Mouse (Mus musculus): ENCODE measurements at regions not wholly inside any gene's neighbourhood (a gene's known extent, or its start where the extent isn't known, plus 50 kb on each side); places are given as distances from the start of the nearest gene placed in this dataset.

DNA sequence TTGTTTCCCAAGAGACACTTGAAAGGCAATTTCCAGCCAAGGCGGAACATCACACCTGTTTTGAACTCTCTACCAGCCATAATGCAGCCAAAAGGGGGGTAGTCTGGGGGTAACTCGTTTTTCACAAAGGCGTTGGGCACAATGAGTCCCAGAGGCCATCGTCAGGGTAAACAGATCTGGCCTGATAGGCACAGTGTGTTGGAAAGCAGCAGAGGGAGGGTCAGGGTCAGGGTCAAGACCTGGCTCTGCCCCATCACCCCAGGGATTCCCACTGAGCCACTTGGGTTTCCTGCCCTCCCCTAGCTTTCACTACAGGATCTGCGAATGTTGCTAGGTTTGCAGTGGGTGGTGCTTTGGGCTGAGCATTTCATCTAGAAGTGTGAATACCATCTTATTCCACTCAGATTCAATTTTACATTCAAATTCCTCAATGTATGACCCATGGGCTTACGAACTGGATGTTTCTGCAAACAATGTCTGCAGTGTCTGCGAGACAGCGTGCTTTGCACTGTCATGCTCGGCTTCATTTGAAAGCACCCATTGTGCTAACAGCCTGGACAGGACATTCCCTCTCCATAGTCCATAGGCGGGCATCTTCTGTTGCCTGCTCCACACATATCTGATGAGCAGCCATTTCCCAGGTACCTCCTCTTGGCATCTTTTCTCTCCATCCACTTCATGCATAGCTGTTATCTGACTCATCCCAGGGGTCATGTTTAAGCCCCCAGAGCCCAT lies 181.9 kb upstream of the Cxcl12 start:
- Histone ChIP-seq H3K27me3 (ENCODE audit: insufficient read depth, low read length) (no peaks in the 10 kb centered on the region), H3K9me3 (replicated peaks; ENCODE audit: low read length) (no peaks in the 10 kb centered on the region), H3K4me2 (ENCODE audit: low read length) (no peak overlapping the region), H3K27ac (no peak overlapping the region), H3K4me3 (replicated peaks; ENCODE audit: low read depth, low read length) (no peak overlapping the region), H3K9ac (ENCODE audit: low read depth, low read length) (no peak overlapping the region), H3K36me3 (ENCODE audit: insufficient read depth, low read length) (no peaks in the 10 kb centered on the region), H3K4me1 (replicated peaks; ENCODE audit: insufficient read depth, low read length) (no peaks in the 10 kb centered on the region)
- TF ChIP-seq CTCF (IDR thresholded peaks at IDR 0.05; ENCODE audit: low read depth) = no peak
- DNase-seq (ENCODE audit: low spot score) = no peak
- WGBS = 41% methylated on average over 10 of the region's 10 CpGs
- no peak for ATAC-seq (replicated peaks; ENCODE audit: low FRiP score, low read depth)

DNA sequence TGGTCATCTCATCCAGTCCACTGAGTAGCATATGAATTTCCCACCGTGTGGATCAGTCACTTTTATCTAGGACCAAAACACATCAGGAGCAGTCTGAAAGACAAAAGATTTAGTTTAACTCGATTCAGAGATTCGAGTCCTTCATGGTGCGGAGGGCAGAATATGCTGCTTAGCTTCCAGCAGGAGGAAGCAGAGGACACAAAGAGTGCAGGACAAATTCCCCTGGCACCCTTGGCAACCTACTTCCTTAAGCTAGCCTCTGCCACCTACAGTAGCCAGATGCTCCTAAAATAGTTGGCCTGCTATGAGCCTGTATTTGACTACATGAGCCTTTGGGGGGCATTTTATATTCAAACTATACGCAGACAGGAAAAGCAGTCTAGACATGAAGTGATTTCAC lies 181.1 kb upstream of the Cxcl12 start:
- no peak for DNase-seq (ENCODE audit: low spot score)
- no peak overlapping the region for H3K9ac ChIP-seq (ENCODE audit: low read depth, low read length)
- H3K27me3 ChIP-seq (ENCODE audit: insufficient read depth, low read length) = no peaks in the 10 kb centered on the region
- WGBS = 82% methylated on average over 5 of the region's 5 CpGs
- no peak overlapping the region for H3K4me3 ChIP-seq (replicated peaks; ENCODE audit: low read depth, low read length)
- peak; percentile 36; the same call in 1 of the 2 replicates for TF ChIP-seq CTCF (IDR thresholded peaks at IDR 0.05; ENCODE audit: low read depth)
- H3K4me1 ChIP-seq (replicated peaks; ENCODE audit: insufficient read depth, low read length) = no peaks in the 10 kb centered on the region
- no peak overlapping the region for H3K4me2 ChIP-seq (ENCODE audit: low read length)
- no peak overlapping the region for H3K27ac ChIP-seq
- H3K36me3 ChIP-seq (ENCODE audit: insufficient read depth, low read length) = no peaks in the 10 kb centered on the region
- H3K9me3 ChIP-seq (replicated peaks; ENCODE audit: low read length) = no peaks in the 10 kb centered on the region
- ATAC-seq (replicated peaks; ENCODE audit: low FRiP score, low read depth) = no peak

DNA sequence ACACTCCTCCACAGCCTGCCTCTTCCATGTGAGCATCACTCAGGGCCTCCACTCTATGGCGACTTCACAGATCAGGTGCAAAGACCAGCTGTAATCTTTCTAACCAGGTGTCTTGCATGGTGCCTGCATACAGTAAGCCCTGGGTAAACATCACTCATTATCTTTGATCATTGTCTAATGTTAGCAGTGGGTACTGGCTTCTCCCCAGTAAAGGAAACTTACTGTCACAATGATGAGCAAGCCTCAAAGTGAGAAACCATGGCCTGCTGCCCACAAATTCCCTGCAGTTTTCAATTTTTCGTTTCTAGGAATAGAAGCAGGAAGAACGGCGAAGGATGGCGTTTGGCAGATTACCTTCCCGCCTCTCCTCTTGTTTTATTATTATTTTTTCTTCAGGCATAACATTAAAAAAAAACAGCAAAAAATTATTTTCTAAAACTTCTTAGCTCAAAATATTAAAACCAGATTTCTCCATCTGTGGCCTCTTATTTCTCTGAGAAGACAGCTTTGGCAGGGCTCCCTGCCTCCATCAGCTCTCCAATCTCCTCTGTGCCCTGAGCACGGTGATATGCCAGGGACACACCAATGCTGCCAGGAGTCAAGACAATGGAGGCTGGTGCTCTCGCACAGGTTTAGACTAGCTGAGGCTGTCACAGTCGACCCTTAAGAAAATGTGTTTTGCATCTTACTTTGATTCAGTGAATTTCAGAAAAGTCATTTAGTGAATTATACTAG lies 169.2 kb upstream of the Cxcl12 start:
- DNase-seq (ENCODE audit: low spot score) = no peak
- Histone ChIP-seq H3K4me3 (replicated peaks; ENCODE audit: low read depth, low read length) (no peak overlapping the region), H3K9ac (ENCODE audit: low read depth, low read length) (no peak overlapping the region), H3K4me2 (ENCODE audit: low read length) (no peak overlapping the region), H3K27ac (no peak overlapping the region), H3K9me3 (replicated peaks; ENCODE audit: low read length) (no peaks in the 10 kb centered on the region), H3K27me3 (ENCODE audit: insufficient read depth, low read length) (no peaks in the 10 kb centered on the region), H3K4me1 (replicated peaks; ENCODE audit: insufficient read depth, low read length) (no peaks in the 10 kb centered on the region), H3K36me3 (ENCODE audit: insufficient read depth, low read length) (no peaks in the 10 kb centered on the region)
- TF ChIP-seq CTCF (IDR thresholded peaks at IDR 0.05; ENCODE audit: low read depth) = no peak
- no peak for ATAC-seq (replicated peaks; ENCODE audit: low FRiP score, low read depth)
- WGBS = 83% methylated on average over 9 of the region's 9 CpGs

DNA sequence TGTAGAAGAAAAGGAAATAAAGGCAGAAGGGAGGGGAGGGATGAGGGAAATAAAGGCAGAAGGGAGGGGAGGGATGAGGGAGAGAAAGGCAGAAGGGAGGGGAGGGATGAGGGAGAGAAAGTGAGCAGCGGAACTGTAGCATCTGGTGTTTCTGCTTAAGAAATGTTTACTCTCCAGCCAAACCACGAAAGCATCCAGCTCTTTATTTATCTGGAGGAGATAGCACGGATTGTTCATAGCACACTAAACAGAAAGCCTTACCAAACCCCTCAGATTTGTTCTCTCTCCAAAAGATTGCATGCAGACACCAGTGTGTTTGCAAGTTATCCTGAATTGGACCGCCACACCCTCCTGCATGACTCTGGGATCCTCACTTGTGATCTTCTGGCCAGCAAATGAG lies 168.4 kb upstream of the Cxcl12 start:
- no peak for TF ChIP-seq CTCF (IDR thresholded peaks at IDR 0.05; ENCODE audit: low read depth)
- no peak overlapping the region for H3K9ac ChIP-seq (ENCODE audit: low read depth, low read length)
- no peaks in the 10 kb centered on the region for H3K4me1 ChIP-seq (replicated peaks; ENCODE audit: insufficient read depth, low read length)
- H3K4me2 ChIP-seq (ENCODE audit: low read length) = no peak overlapping the region
- no peak overlapping the region for H3K4me3 ChIP-seq (replicated peaks; ENCODE audit: low read depth, low read length)
- WGBS = 68% methylated on average over 4 of the region's 4 CpGs
- no peak overlapping the region for H3K27ac ChIP-seq
- no peak for DNase-seq (ENCODE audit: low spot score)
- H3K9me3 ChIP-seq (replicated peaks; ENCODE audit: low read length) = no peaks in the 10 kb centered on the region
- ATAC-seq (replicated peaks; ENCODE audit: low FRiP score, low read depth) = no peak
- no peaks in the 10 kb centered on the region for H3K27me3 ChIP-seq (ENCODE audit: insufficient read depth, low read length)
- H3K36me3 ChIP-seq (ENCODE audit: insufficient read depth, low read length) = no peaks in the 10 kb centered on the region

DNA sequence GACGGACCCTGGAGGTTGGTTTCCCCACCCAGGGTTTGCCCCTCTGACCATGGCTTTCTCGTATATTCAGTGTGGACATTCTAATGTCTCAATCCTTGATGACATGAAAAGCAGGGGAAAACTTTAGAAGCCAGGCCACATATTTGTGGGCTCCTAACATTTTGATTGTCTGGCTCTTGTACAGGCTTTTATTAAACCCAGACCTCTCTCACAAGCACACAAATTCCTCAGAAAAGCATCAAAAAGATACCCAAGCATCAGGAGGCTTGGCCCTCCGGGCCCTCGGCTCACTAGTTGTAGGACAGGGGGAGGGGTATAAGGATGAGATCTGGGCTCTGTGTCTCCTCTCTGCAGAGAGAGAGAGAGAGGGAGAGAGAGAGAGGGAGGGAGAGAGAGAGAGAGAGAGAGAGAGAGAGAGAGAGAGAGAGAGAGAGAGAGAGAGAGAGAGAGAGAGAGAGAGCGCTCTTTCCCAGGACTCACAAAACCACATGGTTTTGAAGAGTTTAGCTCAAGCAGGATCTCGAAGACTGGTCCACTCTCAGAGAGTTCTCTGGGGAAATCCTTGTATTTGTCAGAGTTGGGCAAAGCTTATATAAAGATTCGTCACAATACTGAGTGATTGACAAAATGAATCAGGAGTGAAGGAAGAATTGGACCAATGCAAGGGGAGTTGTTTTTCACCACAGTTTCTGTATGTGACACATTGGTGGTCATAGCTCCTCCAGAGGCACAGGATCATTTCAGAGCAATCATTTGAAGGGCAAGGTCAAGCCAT lies 167.2 kb upstream of the Cxcl12 start:
- DNase-seq (ENCODE audit: low spot score) = no peak
- WGBS = 76% methylated on average over 7 of the region's 7 CpGs

DNA sequence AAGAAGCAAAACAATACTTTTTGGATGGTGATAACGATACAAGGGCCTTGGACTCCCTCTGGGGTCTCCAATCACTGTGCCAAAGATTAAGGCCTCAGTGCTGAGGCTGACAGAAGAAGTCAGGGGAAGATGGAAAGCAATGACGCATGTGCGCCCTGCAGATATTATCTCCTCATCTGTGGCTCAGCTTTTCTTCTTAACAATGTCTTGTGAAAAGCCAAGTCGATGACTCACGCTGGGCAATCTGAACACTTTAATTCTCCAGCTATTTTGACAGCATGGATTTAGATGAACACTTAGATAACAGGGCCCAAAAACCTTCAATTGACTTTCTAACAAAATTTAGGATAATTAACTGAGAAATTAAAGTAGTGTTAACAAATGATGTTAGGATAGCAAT lies 155.7 kb upstream of the Cxcl12 start:
- no peak overlapping the region for H3K4me3 ChIP-seq (replicated peaks; ENCODE audit: low read depth, low read length)
- no peaks in the 10 kb centered on the region for H3K27me3 ChIP-seq (ENCODE audit: insufficient read depth, low read length)
- no peak overlapping the region for H3K9ac ChIP-seq (ENCODE audit: low read depth, low read length)
- no peak overlapping the region for H3K27ac ChIP-seq
- ATAC-seq (replicated peaks; ENCODE audit: low FRiP score, low read depth) (no peak), DNase-seq (ENCODE audit: low spot score) (no peak)
- WGBS = 75% methylated on average over 5 of the region's 5 CpGs
- no peak for TF ChIP-seq CTCF (IDR thresholded peaks at IDR 0.05; ENCODE audit: low read depth)
- no peaks in the 10 kb centered on the region for H3K36me3 ChIP-seq (ENCODE audit: insufficient read depth, low read length)
- no peaks in the 10 kb centered on the region for H3K9me3 ChIP-seq (replicated peaks; ENCODE audit: low read length)
- no peak overlapping the region for H3K4me2 ChIP-seq (ENCODE audit: low read length)
- H3K4me1 ChIP-seq (replicated peaks; ENCODE audit: insufficient read depth, low read length) = no peaks in the 10 kb centered on the region

More for the DNA sequence above, 167.2 kb upstream of the Cxcl12 start:
- no peaks in the 10 kb centered on the region for H3K27me3 ChIP-seq (ENCODE audit: insufficient read depth, low read length)
- TF ChIP-seq CTCF (IDR thresholded peaks at IDR 0.05; ENCODE audit: low read depth) = no peak
- no peak overlapping the region for H3K4me3 ChIP-seq (replicated peaks; ENCODE audit: low read depth, low read length)
- no peak overlapping the region for H3K27ac ChIP-seq
- no peaks in the 10 kb centered on the region for H3K36me3 ChIP-seq (ENCODE audit: insufficient read depth, low read length)
- ATAC-seq (replicated peaks; ENCODE audit: low FRiP score, low read depth) = no peak
- H3K4me2 ChIP-seq (ENCODE audit: low read length) = no peak overlapping the region
- no peaks in the 10 kb centered on the region for H3K4me1 ChIP-seq (replicated peaks; ENCODE audit: insufficient read depth, low read length)
- no peak overlapping the region for H3K9ac ChIP-seq (ENCODE audit: low read depth, low read length)
- no peaks in the 10 kb centered on the region for H3K9me3 ChIP-seq (replicated peaks; ENCODE audit: low read length)

All from kidney, postnatal 0 days (tissue).